Mouse (Mus musculus) neural tube, embryonic 13.5 days (tissue): ENCODE measurements around the gene Iqsec1. TPM values are rescaled to one million over a fixed set of nuclear protein-coding genes. Genes with fewer than 3 reads are reported as not detected.

ENCODE experiments used
- ATAC-seq: fragments of 200-750 bp; cut with Nextera tagmentation; 2 replicates; pipeline ENCODE4 v1.8.0; 2017; ENCODE audit warnings: low read depth, mild to moderate bottlenecking, moderate TSS enrichment, moderate library complexity
- H3K27ac ChIP-seq: fragments of 300-500 bp; sonication (generic); replicated peaks from 2 replicates; pipeline ENCODE4 v1.5.1; 2015; ENCODE audit warnings: moderate library complexity, mild to moderate bottlenecking, inconsistent platforms
- H3K27me3 ChIP-seq: fragments of 300-500 bp; sonication (generic); 2 replicates; pipeline ENCODE4 v1.6.1; 2015; ENCODE audit warnings: mild to moderate bottlenecking, inconsistent platforms
- H3K36me3 ChIP-seq: fragments of 300-500 bp; sonication (generic); 2 replicates; pipeline ENCODE4 v1.6.1; 2015; ENCODE audit warnings: mild to moderate bottlenecking, inconsistent platforms
- H3K4me1 ChIP-seq: fragments of 300-500 bp; sonication (generic); replicated peaks from 2 replicates; pipeline ENCODE4 v1.6.1; 2015; ENCODE audit warnings: inconsistent platforms
- H3K4me2 ChIP-seq: fragments of 300-500 bp; sonication (generic); 2 replicates; pipeline ENCODE4 v1.6.1; 2015; ENCODE audit warnings: inconsistent platforms, mild to moderate bottlenecking, moderate library complexity
- H3K4me3 ChIP-seq: fragments of 300-500 bp; sonication (generic); 2 replicates; pipeline ENCODE4 v1.5.1; 2015; ENCODE audit warnings: mild to moderate bottlenecking, inconsistent platforms
- H3K9ac ChIP-seq: fragments of 300-500 bp; sonication (generic); 2 replicates; pipeline ENCODE4 v1.6.1; 2015; ENCODE audit warnings: moderate library complexity, mild to moderate bottlenecking, inconsistent platforms
- H3K9me3 ChIP-seq: fragments of 300-500 bp; sonication (generic); 2 replicates; pipeline ENCODE4 v1.6.1; 2016; ENCODE audit warnings: inconsistent platforms
- WGBS: fragments of 180-500 bp; shearing (Covaris S2); methylation state at CpG from one replicate; pipeline ENCODE4 v1.1.7; 2015; 5-methylcytosine and 5-hydroxymethylcytosine counted together
- polyA plus RNA-seq: library from polyadenylated mRNA; unstranded; fragments of >200 nt; fragmentation: Nextera tagmentation; extraction: Ambion mirVana; gene quantifications from 2 replicates; pipeline ENCODE4 v1.2.1, GENCODE M21; 2015

Gene Iqsec1
- polyA plus RNA-seq, 1 experiment from 2014 or later = 15.0 TPM

GRCm38 (mm10) chr6:90756561-90756960 lies 231.9 kb downstream of the Iqsec1 start:
- Histone ChIP-seq H3K36me3 (no peaks in the 10 kb centered on the region), H3K27ac (no peak overlapping the region), H3K4me2 (no peak overlapping the region), H3K9ac (no peak overlapping the region), H3K4me1 (peaks cover 44% of the 10 kb centered on the region), H3K9me3 (no peaks in the 10 kb centered on the region), H3K4me3 (no peak overlapping the region), H3K27me3 (no peaks in the 10 kb centered on the region)
- 77% methylated on average over 5 of the region's 5 CpGs for WGBS
- ATAC-seq = no peak

DNA sequence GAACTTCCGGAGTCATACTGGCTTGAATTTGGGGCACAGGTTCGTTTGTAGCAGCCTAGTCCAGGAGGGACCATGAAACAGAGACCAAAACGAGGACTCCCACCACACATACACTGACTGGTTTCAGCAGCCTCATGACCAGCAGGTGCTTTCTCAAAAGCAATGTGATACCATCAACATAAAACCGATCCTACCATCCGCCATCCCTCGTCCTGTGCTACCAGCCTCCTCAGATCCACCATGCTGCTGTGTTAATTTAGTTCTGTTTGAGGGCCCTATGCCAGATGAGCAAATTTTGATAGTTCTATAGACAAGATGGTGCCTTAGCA lies 232.9 kb downstream of the Iqsec1 start:
- Histone ChIP-seq H3K4me1 (peaks cover 35% of the 10 kb centered on the region), H3K36me3 (no peaks in the 10 kb centered on the region), H3K27me3 (no peaks in the 10 kb centered on the region), H3K9ac (no peak overlapping the region), H3K4me3 (no peak overlapping the region), H3K4me2 (no peak overlapping the region), H3K9me3 (no peaks in the 10 kb centered on the region), H3K27ac (no peak overlapping the region)
- ATAC-seq = no peak
- 83% methylated on average over 6 of the region's 6 CpGs for WGBS

DNA sequence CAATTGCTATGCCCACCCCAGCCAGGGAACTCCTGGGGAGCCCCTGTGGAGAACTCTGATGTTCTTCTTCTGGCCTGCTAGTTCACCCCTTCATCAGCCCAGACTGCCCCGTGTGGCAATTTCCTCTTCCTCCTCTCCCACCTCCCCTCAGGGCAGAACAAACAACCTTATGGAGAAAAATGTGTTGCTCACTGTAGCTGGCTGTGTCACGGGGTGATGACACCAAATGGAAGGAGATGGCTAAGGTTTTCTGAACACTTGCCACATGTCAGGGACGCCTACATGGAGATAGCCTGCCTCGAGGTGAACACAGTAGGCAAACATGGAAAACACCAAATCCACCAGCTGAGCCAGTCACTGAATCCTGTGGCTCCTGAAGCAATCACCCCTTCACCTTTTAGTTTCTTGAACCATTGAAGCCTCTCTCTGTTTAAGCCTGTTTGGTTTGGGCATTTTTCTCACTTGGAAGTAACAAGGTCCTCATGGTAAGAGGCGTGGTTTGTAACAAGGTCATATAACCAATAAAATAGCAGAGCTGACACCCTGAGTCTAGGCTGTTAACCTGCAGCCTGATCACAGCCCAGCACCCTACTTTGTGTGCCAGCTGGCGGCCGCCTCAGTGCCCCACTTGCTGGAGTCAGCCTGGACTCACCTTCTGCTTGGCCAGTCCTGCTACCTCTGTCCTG lies 233.4 kb downstream of the Iqsec1 start:
- Histone ChIP-seq H3K4me3 (no peak overlapping the region), H3K9me3 (no peaks in the 10 kb centered on the region), H3K36me3 (no peaks in the 10 kb centered on the region), H3K4me1 (peaks cover 30% of the 10 kb centered on the region), H3K9ac (no peak overlapping the region), H3K4me2 (no peak overlapping the region), H3K27me3 (no peaks in the 10 kb centered on the region), H3K27ac (no peak overlapping the region)
- 78% methylated on average over 7 of the region's 7 CpGs for WGBS
- no peak for ATAC-seq

GRCm38 (mm10) chr6:90754093-90754492 lies 234.4 kb downstream of the Iqsec1 start:
- 0 out of 2 replicates have a peak, but pooled peaks cover under 1% of the 10 kb centered on the region for H3K36me3 ChIP-seq
- H3K4me1 ChIP-seq = peaks cover 20% of the 10 kb centered on the region
- no peak overlapping the region for H3K4me2 ChIP-seq
- no peak overlapping the region for H3K27ac ChIP-seq
- H3K27me3 ChIP-seq = no peaks in the 10 kb centered on the region
- no peaks in the 10 kb centered on the region for H3K9me3 ChIP-seq
- WGBS = 89% methylated on average over 2 of the region's 2 CpGs
- ATAC-seq = no peak
- H3K4me3 ChIP-seq = no peak overlapping the region
- H3K9ac ChIP-seq = no peak overlapping the region

DNA sequence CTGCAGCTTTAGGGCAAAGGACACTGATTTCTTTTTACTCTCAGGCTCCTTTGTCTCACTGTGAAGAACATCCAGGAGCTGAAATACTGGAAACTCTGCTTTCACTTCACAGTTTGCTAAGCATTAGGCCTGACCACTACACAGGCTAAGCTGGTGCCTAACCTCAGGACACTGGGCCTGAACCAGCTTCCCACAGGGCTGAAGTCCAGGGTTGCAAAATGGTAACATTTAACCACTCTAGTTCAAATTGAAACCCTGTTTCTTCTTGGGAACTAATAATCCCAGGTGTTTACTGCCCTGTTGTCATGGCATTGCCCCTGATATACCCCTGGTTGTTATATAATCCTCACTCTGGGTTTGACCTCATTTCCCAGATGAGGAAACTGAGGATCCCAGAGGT lies 234.8 kb downstream of the Iqsec1 start:
- ATAC-seq = no peak
- H3K9ac ChIP-seq = no peak overlapping the region
- H3K4me2 ChIP-seq = no peak overlapping the region
- no peak overlapping the region for H3K4me3 ChIP-seq
- H3K4me1 ChIP-seq = peaks cover 15% of the 10 kb centered on the region
- 0 out of 2 replicates have a peak, but pooled peaks cover 4% of the 10 kb centered on the region for H3K36me3 ChIP-seq
- H3K27ac ChIP-seq = no peak overlapping the region
- no peaks in the 10 kb centered on the region for H3K27me3 ChIP-seq
- H3K9me3 ChIP-seq = no peaks in the 10 kb centered on the region

DNA sequence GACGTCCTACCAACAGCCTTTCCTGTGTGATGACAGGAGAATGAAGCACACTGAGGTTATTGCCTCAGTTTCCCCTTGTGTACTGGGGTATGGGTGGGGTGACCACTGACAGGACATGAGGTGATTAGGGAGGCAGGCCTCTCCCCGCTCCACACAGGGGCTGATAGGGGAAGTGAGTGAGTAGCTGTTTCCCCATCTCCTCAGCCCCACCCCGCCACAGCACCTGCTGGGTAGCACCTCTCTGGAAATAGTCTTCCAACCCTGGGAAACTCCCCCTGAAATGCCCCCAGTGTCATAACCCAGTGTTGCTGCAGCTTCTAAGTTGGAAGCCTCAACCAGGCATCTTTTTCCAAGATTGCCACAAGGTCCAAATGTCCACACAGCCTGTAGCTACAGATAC lies 236.9 kb downstream of the Iqsec1 start:
- Histone ChIP-seq H3K4me1 (peaks cover 5% of the 10 kb centered on the region; the same call in 1 of the 2 replicates), H3K27me3 (no peaks in the 10 kb centered on the region), H3K9ac (no peak overlapping the region), H3K27ac (no peak overlapping the region), H3K36me3 (0 out of 2 replicates have a peak, but pooled peaks cover 4% of the 10 kb centered on the region), H3K9me3 (no peaks in the 10 kb centered on the region), H3K4me3 (no peak overlapping the region), H3K4me2 (no peak overlapping the region)
- 90% methylated on average over 3 of the region's 3 CpGs for WGBS
- no peak for ATAC-seq

DNA sequence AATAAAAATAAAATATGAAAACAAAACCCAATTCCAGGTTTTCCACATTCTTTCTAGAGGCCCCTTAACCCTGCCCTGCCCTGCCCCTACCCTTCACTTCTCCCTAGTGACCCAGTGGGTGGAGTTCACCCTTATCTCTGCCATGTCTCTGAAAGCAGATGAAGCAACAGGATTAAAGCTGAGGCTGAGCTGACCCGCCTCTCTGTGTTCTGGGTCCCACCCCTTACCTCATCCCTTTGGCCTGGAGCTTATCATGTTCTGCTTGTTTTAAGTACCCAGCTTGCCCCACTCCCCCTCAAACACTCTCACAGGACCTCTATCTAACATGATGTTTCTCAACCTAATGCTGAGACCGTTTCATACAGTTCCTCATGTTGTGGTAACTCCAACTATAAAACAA lies 238.4 kb downstream of the Iqsec1 start:
- H3K9ac ChIP-seq = no peak overlapping the region
- H3K9me3 ChIP-seq = no peaks in the 10 kb centered on the region
- H3K4me2 ChIP-seq = no peak overlapping the region
- no peak overlapping the region for H3K4me3 ChIP-seq
- no peak overlapping the region for H3K27ac ChIP-seq
- WGBS = 75% methylated on average over 2 of the region's 2 CpGs
- no peaks in the 10 kb centered on the region for H3K27me3 ChIP-seq
- H3K4me1 ChIP-seq = peaks cover 5% of the 10 kb centered on the region; the same call in 1 of the 2 replicates
- 0 out of 2 replicates have a peak, but pooled peaks cover 4% of the 10 kb centered on the region for H3K36me3 ChIP-seq
- no peak for ATAC-seq

DNA sequence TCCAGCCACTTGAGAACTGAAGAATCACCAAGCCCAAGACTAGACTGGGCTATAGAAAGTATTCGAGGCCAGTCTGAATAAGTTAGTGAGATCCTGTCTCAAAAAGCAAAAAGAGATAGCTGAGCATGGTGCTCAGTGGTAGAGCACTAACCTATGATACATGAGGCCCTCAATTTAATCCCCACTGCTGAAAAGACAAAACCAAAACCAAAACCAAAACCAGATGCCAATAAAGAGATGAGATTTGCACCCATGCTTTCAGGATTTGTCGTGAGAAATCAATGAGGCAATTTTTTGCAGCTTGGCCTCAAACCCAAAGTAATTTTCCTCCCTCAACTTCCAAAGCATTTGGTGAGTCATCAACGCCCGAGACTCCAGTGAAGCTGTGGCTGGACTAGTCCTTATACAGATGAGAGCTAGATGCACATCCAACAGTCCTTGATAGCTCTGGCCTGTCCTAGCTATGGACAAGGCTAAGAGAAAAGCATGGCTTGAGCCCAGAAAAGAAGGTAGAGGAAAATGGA lies 239.0 kb downstream of the Iqsec1 start:
- H3K27me3 ChIP-seq = no peaks in the 10 kb centered on the region
- H3K4me3 ChIP-seq = no peak overlapping the region
- 0 out of 2 replicates have a peak, but pooled peaks cover 4% of the 10 kb centered on the region for H3K36me3 ChIP-seq
- H3K9me3 ChIP-seq = no peaks in the 10 kb centered on the region
- H3K4me2 ChIP-seq = no peak overlapping the region
- H3K9ac ChIP-seq = no peak overlapping the region
- 94% methylated on average over 4 of the region's 4 CpGs for WGBS
- H3K4me1 ChIP-seq = peaks cover 5% of the 10 kb centered on the region; the same call in 1 of the 2 replicates
- H3K27ac ChIP-seq = no peak overlapping the region
- no peak for ATAC-seq

DNA sequence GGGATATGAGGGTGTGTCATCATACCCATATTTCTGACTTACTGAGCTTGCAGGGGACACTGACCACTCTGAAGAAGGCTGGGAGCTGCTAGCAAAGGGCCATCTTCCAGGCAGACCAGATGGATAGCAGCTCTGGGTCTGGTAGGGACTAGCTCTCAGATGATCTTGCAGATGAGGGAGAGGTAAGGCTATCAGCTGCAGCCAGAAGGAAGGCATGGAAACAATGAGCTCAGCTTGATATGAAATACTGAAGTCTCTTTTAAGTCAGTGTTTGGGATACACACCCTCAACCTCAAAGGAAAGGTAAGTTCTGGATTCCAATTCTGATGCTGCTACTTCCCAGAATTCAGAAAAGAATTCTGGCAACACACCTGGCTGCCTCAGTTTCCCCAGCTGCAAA lies 239.5 kb downstream of the Iqsec1 start:
- no peak overlapping the region for H3K4me3 ChIP-seq
- H3K9ac ChIP-seq = no peak overlapping the region
- H3K4me2 ChIP-seq = no peak overlapping the region
- no peak for ATAC-seq
- 0 out of 2 replicates have a peak, but pooled peaks cover 4% of the 10 kb centered on the region for H3K36me3 ChIP-seq
- H3K27ac ChIP-seq = no peak overlapping the region
- no peaks in the 10 kb centered on the region for H3K27me3 ChIP-seq
- H3K4me1 ChIP-seq = peaks cover 5% of the 10 kb centered on the region; the same call in 1 of the 2 replicates
- no peaks in the 10 kb centered on the region for H3K9me3 ChIP-seq

DNA sequence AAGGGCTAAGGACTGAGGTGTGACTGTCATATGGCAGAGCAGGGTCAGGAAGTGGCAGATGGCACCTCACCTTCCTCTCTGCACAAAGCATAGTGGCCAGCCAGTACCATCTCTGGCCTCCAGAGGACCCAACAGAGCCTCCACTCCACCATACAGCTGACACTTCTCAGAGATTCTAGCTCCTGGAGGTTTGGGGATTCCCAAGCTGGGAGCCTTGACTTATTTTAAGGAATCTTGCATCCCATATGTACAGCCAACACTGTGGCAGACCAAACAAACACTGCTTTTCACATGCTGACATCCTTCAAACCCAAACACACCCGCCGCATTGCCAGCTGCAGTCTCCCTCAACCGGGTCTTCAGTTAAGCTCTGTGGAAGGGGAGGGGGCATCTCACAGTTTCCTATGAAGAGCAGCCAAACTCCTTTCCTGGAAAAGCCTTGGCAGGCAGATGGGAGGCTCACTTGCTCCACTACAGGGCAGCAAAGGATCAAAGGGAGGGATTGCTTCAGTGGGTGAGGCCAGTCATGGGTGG lies 242.1 kb downstream of the Iqsec1 start:
- no peaks in the 10 kb centered on the region for H3K9me3 ChIP-seq
- H3K36me3 ChIP-seq = 0 out of 2 replicates have a peak, but pooled peaks cover 4% of the 10 kb centered on the region
- no peak overlapping the region for H3K4me3 ChIP-seq
- no peak; the same call in 1 of the 2 replicates for ATAC-seq
- H3K4me2 ChIP-seq = no peak overlapping the region
- H3K27ac ChIP-seq = no peak overlapping the region; the same call in 1 of the 2 replicates
- no peak overlapping the region for H3K9ac ChIP-seq
- H3K4me1 ChIP-seq = peaks cover 5% of the 10 kb centered on the region; the same call in 1 of the 2 replicates
- WGBS = 71% methylated on average over 3 of the region's 3 CpGs
- H3K27me3 ChIP-seq = no peaks in the 10 kb centered on the region

GRCm38 (mm10) chr6:90745401-90746198 lies 242.9 kb downstream of the Iqsec1 start:
- no peak overlapping the region for H3K4me2 ChIP-seq
- no peak overlapping the region for H3K4me3 ChIP-seq
- 0 out of 2 replicates have a peak, but pooled peaks cover 4% of the 10 kb centered on the region for H3K36me3 ChIP-seq
- no peaks in the 10 kb centered on the region for H3K9me3 ChIP-seq
- H3K27ac ChIP-seq = no peak overlapping the region
- H3K27me3 ChIP-seq = no peaks in the 10 kb centered on the region
- no peak for ATAC-seq
- H3K9ac ChIP-seq = no peak overlapping the region
- H3K4me1 ChIP-seq = peaks cover 5% of the 10 kb centered on the region; the same call in 1 of the 2 replicates
- 70% methylated on average over 3 of the region's 3 CpGs for WGBS

DNA sequence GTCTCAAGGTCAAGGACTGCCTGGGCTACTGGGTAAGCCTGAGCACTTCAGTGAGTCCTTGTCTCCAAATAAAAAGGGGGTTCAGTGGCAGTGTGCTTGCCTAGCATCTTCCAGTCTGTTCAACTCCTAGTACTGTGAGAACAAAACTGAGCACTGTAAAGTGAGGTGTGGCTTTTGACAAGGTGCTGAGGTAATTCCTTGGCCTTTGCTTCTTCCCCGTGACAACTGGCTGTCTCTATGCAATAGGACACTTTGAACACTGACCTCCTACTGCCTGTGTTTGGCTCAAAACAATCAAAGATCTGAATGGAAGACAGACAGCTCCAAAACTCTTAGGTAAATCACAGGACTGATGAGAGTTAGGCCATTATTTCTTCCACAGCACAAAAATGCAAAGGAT lies 246.0 kb downstream of the Iqsec1 start:
- Histone ChIP-seq H3K27ac (no peak overlapping the region), H3K36me3 (no peaks in the 10 kb centered on the region), H3K4me1 (peaks cover 12% of the 10 kb centered on the region), H3K4me2 (no peak overlapping the region), H3K4me3 (no peak overlapping the region), H3K9me3 (no peaks in the 10 kb centered on the region), H3K9ac (no peak overlapping the region), H3K27me3 (no peaks in the 10 kb centered on the region)
- no peak for ATAC-seq
- WGBS = 46% methylated on average over 1 of the region's 1 CpGs
